Mouse (Mus musculus) urinary bladder, postnatal 25 days (tissue): Measurements from ENCODE around the gene Nme4.
A peak's percentile ranks its signal among the peaks of the same experiment; 100 is the strongest.
"Not testable (repeated sequence)": the region's sequence is repeated elsewhere in the genome, so short reads cannot be mapped to it uniquely, and the experiment has no call there.

ENCODE experiments used
- DNase-seq: peaks from one replicate; pipeline ENCODE4 v3.0.0; 2022; ENCODE audit warnings: low spot score

Gene Nme4

DNA sequence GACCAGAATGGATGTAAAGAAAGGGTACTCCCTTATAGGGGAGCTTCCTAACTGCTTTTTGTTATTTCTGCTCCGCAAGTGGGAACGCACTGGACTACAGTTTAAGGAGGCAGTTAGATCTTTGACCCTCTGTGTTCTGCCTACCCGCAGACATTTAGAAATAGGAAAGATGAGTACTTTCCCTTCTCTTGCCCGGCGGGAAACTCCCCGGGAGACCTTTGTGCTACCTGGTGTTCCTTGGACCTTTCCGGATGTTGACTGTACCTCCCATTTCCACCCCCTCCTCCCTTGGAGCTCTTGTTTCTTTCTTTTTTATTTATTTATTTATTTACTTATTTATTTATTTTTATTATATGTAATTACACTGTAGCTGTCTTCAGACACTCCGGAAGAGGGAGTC, 18.7 kb upstream of the Nme4 start:
- no peak for DNase-seq

DNA sequence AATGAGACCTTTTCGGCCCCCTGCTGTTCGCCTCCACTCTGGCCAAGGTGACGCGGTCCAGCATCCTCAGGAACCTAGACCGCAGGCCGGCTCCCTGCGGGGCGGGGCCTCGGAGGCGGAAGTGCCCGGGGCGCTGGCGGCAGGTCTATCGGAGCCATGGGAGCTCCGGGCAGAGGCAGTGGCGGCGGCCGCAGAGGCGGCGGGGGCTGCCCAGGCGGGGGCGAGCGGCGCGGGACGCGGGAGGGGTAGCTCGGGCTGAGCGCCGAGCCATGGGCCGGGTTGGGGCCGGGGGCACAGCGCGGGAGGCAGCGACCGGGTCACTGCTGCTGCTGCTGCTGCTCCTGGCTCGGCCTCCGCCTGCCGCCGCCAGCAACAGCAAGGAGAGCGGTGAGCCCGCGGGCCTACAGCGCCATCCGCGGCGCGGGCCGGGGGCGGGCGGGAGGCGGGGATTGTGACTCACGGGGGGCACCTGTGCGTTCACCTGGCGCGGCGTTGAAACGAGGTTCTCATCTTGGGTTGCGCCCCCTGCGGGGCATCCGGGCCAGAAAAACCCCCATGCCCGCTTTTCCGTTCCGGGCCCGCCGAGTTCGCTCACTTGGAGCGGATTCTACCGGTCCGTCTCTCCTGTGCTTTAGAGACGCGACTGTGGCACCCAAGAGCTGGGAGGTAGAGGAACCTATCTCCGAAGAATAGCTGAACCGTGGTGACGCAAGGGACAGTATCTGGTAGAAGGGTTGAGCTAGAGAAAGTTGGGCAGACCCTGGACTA, 18.0 kb upstream of the Nme4 start, which contains the start of gene Tmem8:
TSS of gene Tmem8 (plus strand) at position 119 of the 768 bp plus-strand sequence.
- peak; percentile 67 for DNase-seq

DNA sequence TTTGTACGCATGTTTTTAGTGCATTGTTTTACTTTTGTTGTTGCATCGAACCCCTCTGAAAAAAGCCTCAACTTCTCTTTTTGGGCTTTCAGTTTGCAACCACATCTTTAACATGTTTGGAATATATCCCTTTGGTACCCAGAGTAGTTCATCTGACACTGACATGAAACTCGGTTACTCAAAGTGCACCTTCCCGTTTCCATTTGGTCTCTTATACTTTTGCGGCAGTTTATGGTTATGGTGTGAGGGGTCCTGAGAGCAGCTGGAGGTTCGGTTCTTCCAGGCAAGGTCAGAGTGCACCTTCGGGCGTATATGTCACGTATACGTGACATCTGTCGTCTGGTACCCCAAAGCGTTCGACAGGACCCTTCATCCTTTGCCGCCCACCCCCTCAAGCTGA, 17.3 kb upstream of the Nme4 start:
- no peak for DNase-seq

DNA sequence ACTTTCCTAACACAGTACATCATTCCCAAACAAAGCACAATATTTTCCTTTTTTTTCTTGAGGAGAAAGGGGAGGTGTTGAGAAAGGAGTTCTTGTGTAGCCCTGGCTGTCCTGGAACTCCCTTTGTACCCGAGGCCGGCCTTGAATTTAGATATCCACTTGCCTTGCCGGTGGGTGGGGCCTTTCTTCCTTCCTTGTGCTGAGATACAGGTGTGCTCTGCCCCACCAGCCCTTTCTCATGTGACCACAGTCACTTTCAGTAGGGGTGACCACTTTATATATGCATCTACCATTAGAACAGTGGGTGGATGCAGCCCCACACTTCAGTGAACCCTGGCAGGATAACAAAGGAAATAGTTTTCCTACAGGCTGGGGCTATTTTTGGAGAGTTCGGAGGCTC, 16.3 kb upstream of the Nme4 start:
- DNase-seq, result no peak

DNA sequence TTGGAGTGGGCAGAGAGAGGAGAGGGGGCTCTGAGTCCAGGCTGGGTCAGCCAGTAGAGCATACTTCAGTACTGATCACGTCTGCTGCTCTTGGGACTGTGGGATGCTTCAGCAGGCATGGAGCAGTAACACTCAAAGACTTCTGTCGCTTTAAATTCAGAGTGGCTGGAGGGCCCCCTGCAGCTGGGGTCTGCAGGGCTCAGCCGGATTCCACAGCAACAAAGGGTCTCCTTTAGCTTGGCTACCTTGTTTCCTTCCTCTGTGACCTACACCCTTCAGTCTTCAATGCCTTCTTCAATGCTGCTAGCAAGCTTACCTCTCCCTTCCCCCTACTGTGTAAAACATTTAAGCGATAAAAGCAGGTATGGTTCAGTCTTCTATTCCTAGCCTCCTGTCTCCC, 15.6 kb upstream of the Nme4 start:
- no peak for DNase-seq

DNA sequence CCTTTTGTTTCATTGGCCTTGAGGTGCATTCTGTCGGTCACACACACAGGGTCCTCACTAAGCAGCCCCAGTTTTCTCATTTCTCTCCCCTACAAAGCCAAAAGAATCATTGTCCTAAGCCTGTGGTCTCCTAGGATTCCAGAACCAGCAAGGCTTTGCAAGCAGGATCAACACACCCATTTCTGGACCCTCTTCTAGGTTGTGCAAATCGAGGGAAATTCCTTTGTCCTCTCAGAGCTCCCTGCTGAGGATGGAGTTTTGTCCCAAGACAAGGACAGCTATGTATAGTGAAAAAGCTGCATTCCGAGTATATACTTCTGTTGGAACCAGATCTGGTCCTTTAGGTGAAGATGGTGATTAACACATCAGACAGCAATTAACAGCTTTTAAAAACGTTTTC, 14.8 kb upstream of the Nme4 start:
- DNase-seq, result no peak

DNA sequence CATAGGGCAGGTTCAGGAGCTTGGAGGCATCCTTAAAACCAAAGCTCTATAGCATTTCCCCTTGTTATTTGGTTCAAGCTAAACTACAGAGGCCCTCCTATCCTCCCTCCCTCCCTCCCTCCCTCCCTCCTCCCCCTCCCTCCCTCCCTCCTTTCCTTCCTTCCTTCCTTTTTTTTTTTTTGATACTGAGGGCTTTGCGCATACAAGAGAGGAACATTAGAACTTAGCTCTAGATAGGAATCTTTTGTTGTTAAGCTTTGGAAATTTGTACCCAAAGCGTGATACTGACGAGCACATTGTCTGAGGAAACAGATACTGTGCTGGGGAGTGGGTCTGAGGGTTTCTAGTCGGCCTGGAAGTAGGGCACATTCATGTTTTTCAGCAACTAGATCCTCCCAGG, 10.2 kb upstream of the Nme4 start:
- DNase-seq, result no peak

DNA sequence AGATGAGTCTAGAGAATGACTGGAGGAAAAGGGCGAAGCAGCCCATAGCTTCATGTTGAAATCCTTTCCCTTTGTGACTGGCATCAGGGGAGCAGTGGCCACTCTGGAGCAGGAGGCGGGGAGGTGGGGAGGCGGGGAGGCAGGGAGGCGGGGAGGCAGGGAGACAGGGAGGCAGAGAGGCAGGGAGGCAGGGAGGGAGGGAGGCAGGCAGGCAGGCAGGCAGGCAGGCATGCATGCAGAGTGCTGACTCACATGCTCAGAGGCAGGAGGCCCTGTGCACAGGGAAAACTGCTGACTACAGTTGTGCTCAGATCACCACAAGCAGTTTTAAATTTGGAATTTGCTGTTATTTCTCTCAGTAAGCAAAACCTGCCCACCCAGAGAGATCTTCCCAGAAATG, 6.1 kb upstream of the Nme4 start:
- no peak for DNase-seq

DNA sequence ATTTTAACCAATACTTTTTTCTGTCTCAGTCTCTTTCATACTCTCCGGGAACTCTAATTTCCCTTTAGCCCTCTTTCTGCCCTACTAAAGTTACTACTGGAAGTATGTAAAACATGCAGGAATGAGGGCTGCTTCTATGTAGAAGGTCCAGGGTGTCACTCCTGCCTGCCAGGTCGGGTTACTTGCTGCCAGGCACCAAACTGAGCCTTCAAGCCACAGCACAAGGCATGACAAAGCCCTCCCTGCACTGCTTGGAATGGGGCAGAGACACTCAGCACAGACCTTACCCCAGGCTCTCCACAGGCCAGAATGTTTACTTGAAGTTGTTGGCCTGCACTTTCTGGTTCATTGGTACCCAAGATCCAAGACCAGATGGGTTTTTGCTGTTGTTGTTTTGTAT, 4.8 kb upstream of the Nme4 start:
- DNase-seq, result no peak

DNA sequence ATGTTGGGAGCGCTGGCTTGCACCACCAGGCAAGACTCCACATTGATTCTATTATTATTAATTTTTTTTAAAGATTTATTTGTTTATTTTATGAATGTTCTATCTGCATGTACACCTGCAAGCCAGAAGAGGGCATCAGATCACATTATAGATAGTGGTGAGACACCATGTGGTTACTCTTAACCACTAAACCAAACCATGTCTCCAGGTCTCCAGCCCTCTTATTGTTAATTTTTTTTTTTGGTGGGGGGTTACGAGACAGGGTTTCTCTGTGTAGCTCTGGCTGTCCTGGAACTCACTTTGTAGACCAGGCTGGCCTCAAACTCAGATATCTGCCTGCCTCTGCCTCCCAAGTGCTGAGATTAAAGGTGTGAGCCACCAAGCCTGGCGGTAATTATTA, 3.9 kb upstream of the Nme4 start:
- not testable (repeated sequence) for DNase-seq

DNA sequence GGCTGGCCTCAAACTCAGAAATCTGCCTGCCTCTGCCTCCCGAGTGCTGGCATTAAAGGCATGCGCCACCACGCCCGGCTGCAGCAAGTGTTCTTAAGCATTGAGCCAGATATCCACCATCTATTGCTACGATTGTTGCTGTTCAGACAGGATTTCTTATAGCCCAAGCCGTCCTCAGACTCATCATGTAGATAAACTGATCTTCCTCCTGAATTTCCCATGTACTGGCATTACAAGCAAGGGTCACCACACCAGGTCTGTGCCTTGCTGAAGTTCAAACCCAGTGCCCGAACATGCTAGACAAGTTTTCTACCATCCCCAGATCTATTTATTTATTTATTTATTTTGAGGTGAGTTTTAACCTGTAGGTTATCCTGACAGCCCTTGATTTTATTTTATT, 3.1 kb upstream of the Nme4 start:
- no peak for DNase-seq

DNA sequence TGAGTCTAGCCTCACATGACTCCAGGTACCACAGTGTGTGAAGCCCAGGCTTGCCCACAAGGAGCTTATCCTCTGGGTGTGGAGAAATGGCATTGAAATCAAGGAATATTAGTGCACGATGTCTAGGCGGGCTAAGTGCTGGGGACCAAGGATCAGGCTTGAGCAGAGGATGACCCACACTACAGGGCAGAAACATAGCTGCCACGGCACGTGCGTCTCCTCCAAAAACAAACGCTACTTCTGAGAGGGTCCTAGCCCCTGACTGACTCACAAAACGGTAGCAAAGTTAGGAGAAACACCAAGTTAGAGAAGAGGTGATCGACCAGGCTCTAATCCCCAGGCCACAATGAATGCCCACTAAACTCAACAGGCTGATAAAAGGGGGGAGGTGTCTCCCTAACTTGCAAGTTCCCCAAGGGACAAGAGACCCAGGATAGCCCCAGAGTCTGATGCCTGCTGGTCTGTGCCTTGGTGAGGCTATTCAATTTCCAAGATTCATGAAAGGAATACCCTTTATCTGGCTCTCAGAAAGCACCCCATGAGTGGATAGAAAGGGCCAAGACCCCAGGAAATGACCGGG, 781 bp downstream of the Nme4 start:
- DNase-seq, result no peak

DNA sequence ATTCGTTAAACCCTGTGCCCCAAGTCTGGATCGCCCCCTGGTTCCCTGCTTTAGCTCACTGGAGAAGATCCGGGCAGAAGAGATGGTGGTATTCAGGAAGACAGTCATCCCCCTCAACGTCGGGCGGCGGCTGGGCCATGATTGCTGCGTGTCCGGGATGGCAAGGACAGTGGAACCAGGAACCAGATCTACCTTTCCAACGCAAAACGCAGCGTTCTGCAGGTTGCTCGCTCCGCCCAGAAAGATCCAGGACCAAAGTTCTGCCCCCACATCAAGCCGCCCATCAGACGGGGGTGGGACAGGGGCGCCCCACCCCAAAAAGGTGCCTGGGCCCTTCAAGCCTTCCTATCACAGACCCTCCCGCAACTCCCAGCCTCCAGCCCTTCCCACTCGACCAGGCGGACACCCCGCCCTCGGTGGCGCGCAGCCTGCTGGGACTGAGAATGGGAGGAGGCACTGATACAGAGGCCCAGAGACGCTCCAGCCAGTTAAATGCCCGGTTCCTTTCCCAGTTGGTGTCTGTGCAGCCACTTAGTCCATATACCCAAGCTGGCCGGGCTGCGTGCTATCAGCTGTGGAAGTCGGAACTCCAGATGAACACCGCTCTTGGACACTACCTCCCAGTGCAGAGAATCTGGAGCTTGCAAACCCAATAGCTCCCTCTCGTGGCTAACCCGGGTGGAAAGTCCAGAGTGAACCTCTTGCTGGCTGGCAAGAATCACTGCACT, 5.3 kb downstream of the Nme4 start, which contains the start of gene Decr2:
TSS of gene Decr2 (minus strand) at position 433 of the 728 bp plus-strand sequence.
- DNase-seq, result peak; percentile 81

DNA sequence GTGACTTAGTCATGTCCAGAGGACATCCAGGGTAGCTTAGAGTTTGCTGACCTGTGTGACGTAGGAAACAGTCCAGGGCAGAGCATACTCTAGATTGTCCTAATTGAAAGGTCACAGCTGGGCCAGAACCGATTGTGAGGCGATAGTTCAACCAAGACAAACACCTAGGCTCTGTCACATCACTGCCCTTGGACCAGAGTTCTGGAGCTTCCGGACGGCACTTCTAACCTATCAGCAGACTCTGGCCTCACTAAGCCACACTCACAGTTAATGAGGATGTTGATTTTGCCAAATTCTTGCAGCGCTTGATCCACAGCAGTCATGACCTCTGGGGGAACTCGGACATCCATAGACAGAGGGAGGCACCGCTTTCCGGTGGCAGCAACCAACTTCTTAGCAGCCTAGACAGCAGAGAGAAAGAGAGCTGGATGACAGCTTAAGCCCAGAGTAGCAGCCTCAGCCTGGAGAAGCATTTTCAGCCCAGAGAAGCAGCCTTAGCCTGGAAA, 8.3 kb downstream of the Nme4 start:
- DNase-seq, result no peak

DNA sequence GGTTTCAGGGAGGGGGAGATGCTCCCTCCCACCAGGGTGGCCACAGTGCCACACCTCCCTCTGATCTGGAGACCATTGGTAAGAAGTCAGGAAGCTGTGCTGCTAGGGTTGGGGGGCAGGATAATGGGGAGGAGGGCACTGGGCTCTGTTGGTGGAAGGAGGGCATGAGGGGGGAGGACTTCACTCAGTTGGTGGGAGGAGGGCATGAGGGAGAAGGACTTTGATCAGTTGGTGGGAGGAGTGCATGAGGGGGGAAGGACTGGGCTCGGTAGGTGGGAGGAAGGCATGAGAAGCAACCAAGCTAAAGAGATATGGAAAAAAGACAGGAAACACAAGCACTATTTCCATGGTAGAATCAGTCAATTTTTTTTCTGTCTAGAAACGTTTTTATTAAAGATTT, 14.5 kb downstream of the Nme4 start:
- no peak for DNase-seq

DNA sequence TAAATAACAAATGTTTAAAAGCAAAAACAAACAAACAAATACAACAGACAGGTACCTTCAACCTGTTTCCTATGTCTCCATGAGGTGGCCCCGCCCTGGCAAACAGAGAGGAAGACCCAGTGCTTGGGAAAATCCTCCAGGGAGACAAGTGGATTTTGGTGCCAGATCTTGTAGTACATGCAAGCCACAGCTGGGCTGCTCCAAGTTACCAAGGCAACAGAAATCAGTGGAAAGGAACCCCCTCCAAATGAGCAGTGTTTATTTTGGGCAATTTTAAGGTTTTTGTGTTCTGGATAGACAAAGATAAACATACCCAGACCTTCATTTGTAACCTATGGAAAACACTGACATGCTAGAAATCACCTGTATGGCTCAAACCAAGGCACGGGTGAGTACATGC, 16.6 kb downstream of the Nme4 start:
- DNase-seq, result no peak

DNA sequence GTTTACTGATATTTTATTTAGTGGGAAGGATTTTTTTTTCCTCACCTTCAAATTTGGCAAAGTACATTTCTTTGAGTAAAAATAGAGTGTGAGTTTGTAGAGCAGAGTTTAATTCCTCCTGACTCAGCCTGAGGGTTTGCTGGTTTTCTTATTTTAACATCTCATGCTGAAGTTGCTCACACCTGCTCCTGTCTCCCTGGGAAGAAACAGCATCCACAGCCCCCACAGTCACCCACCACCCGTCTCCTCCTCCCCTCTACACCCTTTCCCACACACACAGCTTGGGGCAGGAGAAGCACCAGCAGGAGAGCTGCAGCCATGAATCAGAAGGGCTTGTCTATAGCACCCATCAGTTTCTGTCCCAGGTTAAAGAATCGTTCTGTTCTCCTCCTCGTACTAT, 20.2 kb downstream of the Nme4 start:
- DNase-seq, result no peak

DNA sequence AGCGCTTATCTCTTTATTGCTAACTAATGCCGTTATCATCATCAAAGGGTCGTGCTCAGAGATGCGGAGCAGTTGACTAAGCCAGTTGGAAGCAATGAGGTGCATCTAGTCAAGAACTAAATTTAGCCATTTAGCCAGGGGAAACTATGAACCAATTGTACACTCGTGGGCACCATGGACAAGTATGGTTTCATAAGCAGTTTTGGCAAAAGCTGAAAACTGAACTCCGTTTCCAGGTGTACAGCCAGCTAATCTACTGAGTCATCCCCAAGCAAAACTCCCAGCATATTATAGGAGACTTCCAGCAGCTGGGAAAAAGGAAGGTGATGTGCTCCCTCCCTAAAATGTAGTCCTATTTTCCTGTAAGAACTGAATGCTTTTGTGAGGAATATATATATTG, 25.3 kb downstream of the Nme4 start:
- no peak for DNase-seq

DNA sequence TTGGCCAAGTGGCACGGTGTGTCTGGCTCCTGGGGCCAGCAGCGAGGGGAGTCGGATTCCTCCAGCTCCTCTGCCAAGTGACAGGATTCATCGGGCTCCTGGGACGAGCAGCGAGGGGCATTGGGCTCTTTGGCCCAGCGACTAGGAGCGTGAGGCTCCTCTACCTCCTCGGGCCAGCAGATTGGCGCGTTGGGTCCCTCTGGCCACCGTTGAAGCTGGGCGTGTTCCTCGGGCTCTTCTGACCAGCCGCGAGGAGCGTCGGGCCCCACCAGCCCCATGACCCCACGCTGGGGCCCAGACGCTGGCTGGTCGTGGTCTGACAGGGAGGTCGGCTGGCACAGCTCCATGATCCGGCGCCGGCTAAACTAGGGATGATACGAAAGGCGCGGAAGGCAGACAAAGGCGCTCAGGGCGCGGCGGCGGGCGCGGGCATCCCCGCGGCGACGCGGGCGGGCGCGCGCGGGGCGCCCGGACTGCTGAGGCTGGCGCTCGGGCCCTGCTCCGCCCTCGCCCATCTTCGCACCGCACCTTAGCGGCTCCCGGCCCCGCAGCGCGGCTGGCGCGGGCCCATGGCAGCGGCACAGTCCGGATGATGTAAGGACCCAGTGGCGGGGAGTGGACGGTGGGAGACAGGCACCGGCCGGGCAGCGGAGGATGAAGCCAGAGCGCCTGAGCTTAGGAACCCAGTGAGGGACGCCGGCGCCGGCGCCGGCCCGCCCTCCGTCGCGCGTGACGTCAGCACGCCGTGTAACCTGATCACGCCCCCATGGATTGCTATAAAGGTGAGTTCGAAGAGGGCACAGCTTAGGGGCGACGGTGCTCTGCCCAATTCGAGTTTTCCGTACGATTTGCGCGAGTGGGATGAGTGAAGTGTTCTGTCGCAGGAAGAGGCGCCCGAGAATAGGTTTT, 26.3 kb downstream of the Nme4 start, which contains the start of gene Rab11fip3:
TSS of gene Rab11fip3 (minus strand) at position 725 of the 909 bp plus-strand sequence.
- DNase-seq, result peak; percentile 74

DNA sequence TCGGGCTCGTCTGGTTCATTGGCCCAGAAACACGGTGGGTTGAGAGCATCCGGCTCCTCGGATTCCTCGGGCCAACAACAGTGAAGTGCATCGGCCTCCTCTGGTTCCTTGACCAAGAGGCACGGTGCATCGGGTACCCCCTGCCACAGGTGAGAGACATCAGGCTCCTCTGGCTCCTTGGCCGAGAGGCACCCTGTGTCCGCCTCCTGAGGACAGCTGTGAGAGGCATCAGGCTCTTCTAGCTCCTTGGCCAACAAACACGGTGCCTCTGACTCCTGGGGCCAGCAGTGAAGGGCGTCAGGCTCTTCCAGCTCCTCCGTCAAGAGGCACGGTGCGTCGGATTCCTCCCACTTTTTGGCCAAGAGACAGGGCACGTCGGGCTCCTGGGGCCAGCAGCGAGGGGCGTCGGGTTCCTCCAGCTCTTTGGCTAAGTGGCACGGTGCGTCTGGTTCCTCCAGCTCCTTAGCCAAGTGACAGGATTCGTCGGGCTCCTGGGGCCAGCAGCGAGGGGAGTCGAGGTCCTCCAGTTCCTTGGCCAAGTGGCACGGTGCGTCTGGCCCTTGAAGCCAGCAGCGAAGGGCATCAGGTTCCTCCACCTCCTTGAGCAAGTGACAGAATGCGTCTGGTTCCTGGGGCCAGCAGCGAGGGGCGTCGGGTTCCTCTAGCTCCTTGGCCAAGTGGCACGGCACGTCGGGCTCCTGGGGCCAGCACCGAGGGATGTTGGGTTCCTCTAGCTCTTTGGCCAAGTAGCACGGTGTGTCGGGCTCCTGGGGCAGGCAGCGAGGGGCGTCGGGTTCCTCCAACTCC, 27.2 kb downstream of the Nme4 start:
- no peak for DNase-seq

DNA sequence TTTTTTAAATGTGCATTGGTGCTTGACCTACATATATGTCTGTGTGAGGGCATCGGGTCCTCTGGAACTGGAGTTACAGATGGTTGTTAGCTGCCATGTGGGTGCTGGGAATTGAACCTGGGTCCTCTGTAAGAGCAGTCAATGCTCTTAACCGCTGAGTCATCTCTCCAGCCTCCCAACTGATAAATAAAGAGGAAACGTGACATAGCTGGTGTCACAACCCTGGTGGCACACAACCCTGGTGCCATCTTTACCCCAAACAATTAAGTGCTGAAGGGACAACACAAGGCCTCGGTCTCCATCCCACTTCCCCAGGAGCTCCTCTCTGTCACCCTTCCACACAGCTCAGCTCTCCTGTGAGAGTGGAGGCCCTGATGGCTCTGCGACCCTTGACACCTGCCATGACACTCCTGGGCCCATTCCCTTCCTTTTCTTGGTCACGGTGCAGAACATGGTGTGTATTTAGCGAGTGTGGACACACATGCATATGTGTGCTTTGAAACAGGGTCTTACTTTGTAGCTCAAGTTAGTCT, 28.8 kb downstream of the Nme4 start:
- no peak for DNase-seq
